Mouse (Mus musculus) lung, embryonic 15.5 days (tissue): ENCODE results near the gene Gtf2ird1. TPM values are rescaled to one million over a fixed set of nuclear protein-coding genes. Genes with fewer than 3 reads are reported as not detected.

Source experiments
- ATAC-seq: fragments of 200-750 bp; cut with Nextera tagmentation; 2 replicates; pipeline ENCODE4 v1.8.0; 2017; ENCODE audit warnings: moderate number of reproducible peaks, borderline replicate concordance; ENCODE audit not compliant: low FRiP score, low TSS enrichment; ENCODE audit errors: extremely low read depth
- H3K27ac ChIP-seq: fragments of 300-500 bp; sonication (generic); 2 replicates; pipeline ENCODE4 v1.5.1; 2015; ENCODE audit warnings: moderate library complexity, mild to moderate bottlenecking, inconsistent platforms
- H3K27me3 ChIP-seq: fragments of 300-500 bp; sonication (generic); 2 replicates; pipeline ENCODE4 v1.6.1; 2015; ENCODE audit warnings: inconsistent platforms
- H3K36me3 ChIP-seq: fragments of 300-500 bp; sonication (generic); 2 replicates; pipeline ENCODE4 v1.6.1; 2015; ENCODE audit warnings: inconsistent platforms
- H3K4me1 ChIP-seq: fragments of 300-500 bp; sonication (generic); 2 replicates; pipeline ENCODE4 v1.6.1; 2015; ENCODE audit warnings: inconsistent platforms
- H3K4me2 ChIP-seq: fragments of 300-500 bp; sonication (generic); 2 replicates; pipeline ENCODE4 v1.6.1; 2015; ENCODE audit warnings: inconsistent platforms, mild to moderate bottlenecking, moderate library complexity
- H3K4me3 ChIP-seq: fragments of 300-500 bp; sonication (generic); 2 replicates; pipeline ENCODE4 v1.5.1; 2015; ENCODE audit warnings: mild to moderate bottlenecking, inconsistent platforms
- H3K9ac ChIP-seq: fragments of 300-500 bp; sonication (generic); 2 replicates; pipeline ENCODE4 v1.6.1; 2015; ENCODE audit warnings: inconsistent platforms
- H3K9me3 ChIP-seq: fragments of 300-500 bp; sonication (generic); 2 replicates; pipeline ENCODE4 v1.6.1; 2016; ENCODE audit warnings: inconsistent platforms
- WGBS: fragments of 180-500 bp; shearing (Covaris S2); methylation state at CpG from one replicate; pipeline ENCODE4 v1.1.7; 2015; 5-methylcytosine and 5-hydroxymethylcytosine counted together
- microRNA-seq: library from miRNA; unstranded; fragments of <30 nt; microRNA quantifications from one replicate; pipeline ENCODE4, GENCODE M21; 2016
- polyA plus RNA-seq: library from polyadenylated mRNA; unstranded; fragments of >200 nt; fragmentation: Nextera tagmentation; extraction: Ambion mirVana; gene quantifications from 2 replicates; pipeline ENCODE4 v1.2.1, GENCODE M21; 2015

Gtf2ird1 gene
- polyA plus RNA-seq, 1 experiment from 2014 or later = 78.0 TPM

DNA sequence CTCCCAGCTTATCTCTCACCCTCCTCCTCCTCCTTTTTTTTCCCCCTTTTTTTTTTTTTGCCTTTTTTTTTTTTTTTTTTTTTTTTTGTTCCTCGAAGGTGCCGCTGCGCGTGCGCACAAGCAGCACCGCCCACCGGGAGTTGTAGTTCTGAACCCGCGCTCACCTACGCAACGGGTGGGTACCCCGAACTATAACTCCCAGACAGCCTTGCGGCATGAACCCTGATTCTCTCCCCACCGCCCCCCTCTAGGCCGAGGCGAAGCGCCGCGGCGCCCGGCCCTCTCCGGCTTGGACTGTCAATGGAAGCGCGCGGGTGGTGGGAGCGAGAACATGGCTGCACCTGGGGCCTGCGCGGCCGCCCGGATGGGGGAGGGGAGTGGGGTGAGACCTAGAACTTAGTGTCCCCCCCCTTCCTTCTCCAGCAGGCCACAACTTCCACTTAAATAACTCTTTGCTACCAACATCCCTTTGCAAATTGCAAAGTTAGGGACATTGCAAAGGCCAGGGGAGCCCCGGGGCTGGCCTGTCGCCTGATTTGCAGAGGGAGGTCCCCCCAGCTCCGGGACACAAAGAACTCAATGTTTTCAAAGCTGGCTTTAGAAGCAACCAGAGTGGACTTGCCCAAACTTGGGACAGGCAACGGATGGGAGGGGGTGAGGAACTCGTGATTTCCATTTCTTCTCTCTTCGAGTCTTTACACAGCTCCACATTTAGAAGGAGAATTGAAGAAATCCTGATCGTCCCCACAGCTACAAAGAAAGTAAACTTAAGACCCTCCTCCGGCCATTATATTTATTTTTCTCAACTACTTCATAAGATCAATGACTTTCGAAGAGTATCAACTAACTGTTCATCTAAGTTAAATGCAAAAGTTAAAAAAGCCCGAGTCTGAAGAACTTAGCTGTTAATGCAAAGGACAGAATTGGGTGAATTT is 141.6 kb downstream of the Gtf2ird1 start, which contains the start of gene Gtf2i:
Gtf2i (minus strand) TSS at position 73 of the 935 bp plus-strand sequence.
- H3K27me3 ChIP-seq = no peaks in the 10 kb centered on the region
- peak within 1 kb of the TSS; percentile 98 for H3K9ac ChIP-seq
- H3K36me3 ChIP-seq = peaks cover 12% of the 10 kb centered on the region
- under 1% methylated on average over 40 of the region's 40 CpGs for WGBS
- peak within 1 kb of the TSS; percentile 69 for H3K4me2 ChIP-seq
- H3K27ac ChIP-seq = peak within 1 kb of the TSS; percentile 100
- no peaks in the 10 kb centered on the region for H3K9me3 ChIP-seq
- H3K4me3 ChIP-seq = peak within 1 kb of the TSS; percentile 77
- peaks cover 44% of the 10 kb centered on the region for H3K4me1 ChIP-seq
- ATAC-seq = peak; percentile 94

DNA sequence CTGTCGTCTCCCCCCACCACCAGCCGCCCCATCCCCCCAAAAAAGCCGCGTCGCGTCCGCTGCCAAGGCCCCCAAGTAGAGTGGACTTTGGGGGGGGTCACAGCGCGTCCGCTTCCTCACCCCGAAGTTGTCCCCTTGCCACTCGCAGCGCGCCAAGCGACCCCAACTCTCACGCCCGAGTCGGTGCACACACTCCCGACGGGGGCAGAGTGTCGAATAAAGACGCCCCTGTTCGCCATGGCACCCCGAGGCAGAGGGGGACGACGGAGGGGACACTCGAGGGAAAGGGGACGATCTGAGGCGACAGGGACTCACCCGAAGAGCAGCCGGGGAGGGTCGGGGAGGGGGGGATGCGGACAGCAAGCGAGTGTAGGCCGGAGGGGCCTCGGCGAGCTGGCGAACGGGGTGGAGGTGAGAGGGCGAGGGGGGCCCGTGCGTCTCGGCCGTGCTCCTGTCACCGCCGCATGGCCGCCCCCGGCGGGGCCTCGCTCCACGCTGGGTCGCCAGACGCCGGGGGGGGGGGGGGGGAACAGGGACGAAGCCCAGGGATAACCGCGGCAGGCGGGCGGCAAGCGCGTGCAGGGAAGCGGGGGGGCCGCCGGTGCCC is 142.3 kb downstream of the Gtf2ird1 start:
- ATAC-seq = peak; percentile 33
- peak overlapping the region; percentile 100 for H3K27ac ChIP-seq
- peaks cover 44% of the 10 kb centered on the region for H3K4me1 ChIP-seq
- peak overlapping the region; percentile 98 for H3K9ac ChIP-seq
- peak overlapping the region; percentile 77 for H3K4me3 ChIP-seq
- peak overlapping the region; percentile 61 for H3K4me2 ChIP-seq
- H3K27me3 ChIP-seq = no peaks in the 10 kb centered on the region
- peaks cover 20% of the 10 kb centered on the region for H3K36me3 ChIP-seq
- H3K9me3 ChIP-seq = no peaks in the 10 kb centered on the region
- under 1% methylated on average over 42 of the region's 64 CpGs for WGBS

- H3K4me3 ChIP-seq = peak overlapping the region; percentile 77
- H3K4me1 ChIP-seq = peaks cover 43% of the 10 kb centered on the region
- H3K9ac ChIP-seq = peak overlapping the region; percentile 98
- H3K4me2 ChIP-seq = peak overlapping the region; percentile 61
- under 1% methylated on average over 61 of the region's 68 CpGs for WGBS
- H3K27ac ChIP-seq = peak overlapping the region; percentile 100
- H3K27me3 ChIP-seq = no peaks in the 10 kb centered on the region
- ATAC-seq = peak; percentile 84
- peaks cover 23% of the 10 kb centered on the region for H3K36me3 ChIP-seq
- H3K9me3 ChIP-seq = no peaks in the 10 kb centered on the region
Observed at GRCm38 (mm10) chr5:134313451-134314067, 143.0 kb downstream of the Gtf2ird1 start.

DNA sequence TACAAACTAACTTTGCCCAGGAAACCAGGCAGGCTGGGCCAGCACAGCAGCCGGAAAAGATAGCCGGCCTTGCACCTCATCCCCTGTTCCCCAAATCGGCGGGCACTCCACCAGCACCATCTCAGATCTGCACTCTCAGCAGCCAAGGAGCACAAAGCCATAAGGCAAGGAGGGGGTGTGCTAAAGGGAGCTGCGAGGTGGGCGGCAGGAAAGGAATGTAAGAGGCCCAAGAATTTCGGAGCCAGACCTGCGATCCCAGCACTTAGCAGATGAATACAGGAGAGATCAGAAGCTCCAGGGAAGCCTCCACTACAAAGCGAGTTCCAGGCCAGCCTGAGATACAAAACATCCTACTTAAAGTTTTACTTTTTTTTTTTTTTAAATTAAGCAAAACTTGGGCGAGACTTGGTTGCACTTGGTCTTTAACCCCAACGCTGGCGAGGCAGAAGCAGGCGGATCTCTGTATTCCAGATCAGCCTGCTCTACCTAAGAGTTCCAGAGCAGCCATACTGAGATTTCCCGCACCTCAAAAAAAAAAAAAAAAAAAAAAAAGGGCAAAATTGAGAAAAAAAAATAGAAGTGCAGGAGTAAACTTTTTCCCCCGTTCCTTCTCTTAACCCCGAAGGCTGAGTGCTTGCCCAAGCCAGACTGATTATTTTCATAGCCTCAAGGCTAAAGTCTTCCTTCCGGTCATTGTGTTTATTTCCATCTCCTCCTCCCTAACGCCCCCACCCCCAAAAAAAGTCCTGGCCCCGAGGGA is 143.6 kb downstream of the Gtf2ird1 start:
- no peak for ATAC-seq
- no peaks in the 10 kb centered on the region for H3K9me3 ChIP-seq
- H3K36me3 ChIP-seq = peaks cover 29% of the 10 kb centered on the region
- H3K27me3 ChIP-seq = no peaks in the 10 kb centered on the region
- H3K4me2 ChIP-seq = peak overlapping the region; percentile 61
- peak overlapping the region; percentile 98 for H3K9ac ChIP-seq
- 3% methylated on average over 19 of the region's 19 CpGs for WGBS
- H3K4me1 ChIP-seq = peaks cover 45% of the 10 kb centered on the region
- peak overlapping the region; percentile 77 for H3K4me3 ChIP-seq
- H3K27ac ChIP-seq = peak overlapping the region; percentile 100

- peaks cover 43% of the 10 kb centered on the region for H3K4me1 ChIP-seq
- H3K4me3 ChIP-seq = peak overlapping the region; percentile 77
- 0 out of 2 replicates have a peak overlapping the region, but pooled peaks have one; percentile 9 for H3K9ac ChIP-seq
- no peaks in the 10 kb centered on the region for H3K9me3 ChIP-seq
- H3K27me3 ChIP-seq = no peaks in the 10 kb centered on the region
- peak overlapping the region; percentile 100 for H3K27ac ChIP-seq
- H3K36me3 ChIP-seq = peaks cover 33% of the 10 kb centered on the region
- ATAC-seq = no peak
- WGBS = 61% methylated on average over 6 of the region's 6 CpGs
- peak overlapping the region; percentile 61 for H3K4me2 ChIP-seq
Observed at GRCm38 (mm10) chr5:134311894-134312411, 144.6 kb downstream of the Gtf2ird1 start.

GRCm38 (mm10) chr5:134310201-134310600 is 146.3 kb downstream of the Gtf2ird1 start:
- peaks cover 40% of the 10 kb centered on the region for H3K36me3 ChIP-seq
- 92% methylated on average over 9 of the region's 9 CpGs for WGBS

DNA sequence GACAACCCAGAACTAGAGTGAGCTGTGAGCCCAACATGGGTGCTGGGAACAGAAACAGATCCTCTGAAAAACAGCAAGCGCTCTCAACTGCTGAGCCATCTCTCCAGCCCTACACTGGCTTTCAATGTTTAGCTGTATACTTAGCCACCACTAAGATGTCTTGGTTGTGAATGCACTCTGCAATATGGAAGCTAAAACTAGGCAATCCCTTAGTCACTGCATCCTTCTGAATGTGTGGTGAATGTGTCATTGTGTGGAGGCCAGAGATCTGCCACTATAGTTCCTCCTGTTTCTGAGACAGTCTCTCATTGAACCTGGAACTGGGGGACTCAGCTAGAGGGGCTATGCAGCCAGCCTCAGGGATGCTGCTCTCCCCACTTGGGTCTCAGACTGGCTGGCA is 147.2 kb downstream of the Gtf2ird1 start:
- ATAC-seq = no peak
- no peak overlapping the region for H3K4me3 ChIP-seq
- H3K4me2 ChIP-seq = no peak overlapping the region
- H3K4me1 ChIP-seq = peaks cover 30% of the 10 kb centered on the region
- H3K9me3 ChIP-seq = no peaks in the 10 kb centered on the region
- no peaks in the 10 kb centered on the region for H3K27me3 ChIP-seq
- peaks cover 45% of the 10 kb centered on the region for H3K36me3 ChIP-seq
- no peak overlapping the region for H3K27ac ChIP-seq
- no peak overlapping the region for H3K9ac ChIP-seq
- 100% methylated on average over 1 of the region's 1 CpGs for WGBS

More at GRCm38 (mm10) chr5:134310201-134310600, 146.3 kb downstream of the Gtf2ird1 start:
- H3K9me3 ChIP-seq = no peaks in the 10 kb centered on the region
- no peak for ATAC-seq
- H3K27ac ChIP-seq = no peak overlapping the region
- H3K27me3 ChIP-seq = no peaks in the 10 kb centered on the region
- peaks cover 30% of the 10 kb centered on the region for H3K4me1 ChIP-seq
- no peak overlapping the region for H3K9ac ChIP-seq
- no peak overlapping the region for H3K4me3 ChIP-seq
- no peak overlapping the region for H3K4me2 ChIP-seq

Small RNAs within 50 kb of the gene (microRNA-seq; reads per million reads assigned to microRNA genes)
- not detected for gene Gm26340
- gene Mir3965 = not detected

Other genes starting within 250 kb of the Gtf2ird1 start
- gene Ncf1, start 227.1 kb downstream of the Gtf2ird1 start, polyA plus RNA-seq = 6.9 and 7.8 TPM in 2 replicates
- 160 and 168 TPM in 2 replicates for gene Gtf2i, start 142.0 kb downstream of the Gtf2ird1 start, polyA plus RNA-seq
- 4.6 TPM in 2 replicates for gene Clip2, start 95.7 kb upstream of the Gtf2ird1 start, polyA plus RNA-seq
- gene Syna, start 103.5 kb upstream of the Gtf2ird1 start, polyA plus RNA-seq = 0.19 and 0.33 TPM in 2 replicates
- gene Rfc2, start 124.7 kb upstream of the Gtf2ird1 start, polyA plus RNA-seq = 292 and 304 TPM in 2 replicates
- gene Lat2, start 158.3 kb upstream of the Gtf2ird1 start, polyA plus RNA-seq = 2.6 and 2.9 TPM in 2 replicates
- 506 and 532 TPM in 2 replicates for gene Eif4h, start 182.8 kb upstream of the Gtf2ird1 start, polyA plus RNA-seq
- gene Limk1, start 231.9 kb upstream of the Gtf2ird1 start, polyA plus RNA-seq = 7.1 and 8.2 TPM in 2 replicates